Mouse (Mus musculus): ENCODE results near the gene Trat1.

DNA sequence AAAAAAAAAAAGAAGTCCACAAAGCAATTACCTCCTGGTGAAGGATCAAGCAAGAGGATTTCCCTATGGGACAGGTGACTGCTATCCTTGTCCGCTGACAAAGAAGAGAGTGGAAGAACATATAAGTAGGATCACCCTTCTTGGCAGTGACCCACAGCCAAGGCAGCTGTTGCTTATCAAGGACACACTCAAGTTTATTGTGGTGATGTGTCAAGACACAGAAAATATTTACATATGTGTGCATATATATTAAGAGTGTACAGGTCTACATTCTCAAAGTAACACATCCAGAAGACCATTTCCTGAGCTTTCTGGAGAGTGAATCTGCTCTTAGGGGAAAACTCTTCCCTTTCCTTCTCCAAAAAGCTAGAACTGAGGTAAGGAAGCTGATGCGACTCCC is 44.9 kb upstream of the Trat1 start, which contains the start of gene Retnlb:
- TF ChIP-seq CTCF (IDR thresholded peaks at IDR 0.05; ENCODE audit: extremely low read depth, insufficient read length, insufficient replicate concordance, low read depth, low read length) (no peak), POLR2A (IDR thresholded peaks at IDR 0.05; ENCODE audit: low read depth, low read length) (no peak)
